Mouse (Mus musculus) urinary bladder, postnatal 14 days (tissue): ENCODE measurements around the gene Tmem213.
A peak's percentile ranks its signal among the peaks of the same experiment; 100 is the strongest.

Experiments
- DNase-seq: peaks from one replicate; pipeline ENCODE4 v3.0.0; 2021; ENCODE audit warnings: low spot score

Tmem213 gene

GRCm38 (mm10) chr6:38156204-38156603, 47.1 kb downstream of the Tmem213 start:
- no peak for DNase-seq

- DNase-seq: peak; percentile 20
These were observed 48.9 kb downstream of the Tmem213 start for GRCm38 (mm10) chr6:38157925-38158324.

- no peak for DNase-seq
These were observed 50.5 kb downstream of the Tmem213 start for GRCm38 (mm10) chr6:38159576-38159975.

DNA sequence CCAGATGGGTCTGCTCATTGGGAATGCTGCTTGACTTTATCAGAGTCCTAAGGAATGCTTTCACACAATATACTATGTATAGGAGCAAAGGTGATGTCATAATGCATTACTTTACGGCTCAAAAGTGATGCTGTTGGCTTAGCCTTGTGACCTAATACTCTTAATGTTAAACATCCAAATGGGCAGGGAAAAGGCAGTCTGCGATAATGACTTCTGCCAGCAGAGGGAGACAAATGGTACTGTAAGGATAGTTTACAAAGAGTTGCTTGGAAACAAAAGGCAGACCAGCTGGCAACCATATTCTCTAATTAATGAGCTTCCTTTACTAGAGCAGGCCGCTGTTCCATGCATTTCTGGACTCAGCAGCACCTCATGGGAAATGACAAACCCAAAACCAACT, 51.0 kb downstream of the Tmem213 start:
- peak; percentile 92 for DNase-seq

GRCm38 (mm10) chr6:38160556-38160955, 51.5 kb downstream of the Tmem213 start:
- no peak for DNase-seq

DNA sequence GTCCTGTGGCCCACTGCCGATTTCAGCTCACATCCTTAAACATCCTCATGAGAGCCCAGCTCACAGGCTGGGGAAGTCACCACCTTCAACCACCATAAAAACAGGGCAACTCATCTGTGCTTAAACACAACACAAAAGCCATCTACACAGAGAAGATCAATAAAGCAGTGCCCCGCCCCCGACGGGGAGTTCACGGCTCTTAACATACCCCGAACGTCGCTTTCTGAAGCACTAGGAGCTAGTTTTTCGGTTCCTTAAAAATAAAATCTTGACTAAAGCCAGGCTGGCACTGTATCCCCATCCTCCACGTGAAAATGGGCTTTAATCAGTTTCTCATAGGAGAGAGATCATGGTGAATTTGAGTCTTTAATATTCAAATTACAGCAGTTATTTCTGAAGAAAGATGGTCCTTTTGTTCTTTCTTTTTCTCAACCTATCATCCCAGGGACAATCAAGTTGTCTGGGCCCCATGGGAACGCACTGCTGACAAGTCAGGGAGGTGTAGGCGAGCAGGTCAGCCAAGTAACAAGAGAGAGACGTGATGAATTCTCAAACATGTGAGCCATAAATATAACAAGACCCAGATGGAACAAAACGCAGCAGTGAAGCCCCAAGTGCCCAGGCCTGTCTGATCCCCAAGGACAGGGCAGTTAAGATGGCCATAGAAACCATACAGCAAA, 53.9 kb downstream of the Tmem213 start:
- no peak for DNase-seq

DNA sequence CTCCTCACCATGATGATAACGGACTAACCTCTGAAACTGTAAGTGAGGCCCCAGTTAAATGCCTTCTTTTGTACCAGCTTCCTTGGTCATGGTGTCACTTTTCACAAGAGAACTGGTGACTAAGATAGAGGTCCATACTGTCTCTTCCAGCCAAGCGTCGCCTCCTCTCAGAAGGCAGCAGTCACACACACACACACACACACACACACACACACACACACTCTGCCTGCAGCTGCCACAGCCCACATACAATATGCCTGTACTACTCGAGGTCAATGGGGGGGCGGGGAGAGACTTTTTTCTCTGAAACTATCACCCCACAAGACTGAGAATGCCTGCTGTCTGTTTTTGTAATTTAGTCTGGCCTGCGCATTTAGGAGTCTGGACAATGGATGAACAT, 55.6 kb downstream of the Tmem213 start:
- no peak for DNase-seq

GRCm38 (mm10) chr6:38165385-38165784, 56.3 kb downstream of the Tmem213 start:
- no peak for DNase-seq
